Mouse (Mus musculus): ENCODE results near the gene Erbin. TPM values are rescaled to one million over a fixed set of nuclear protein-coding genes. Genes with fewer than 3 reads are reported as not detected.

Gene Erbin
- polyA plus RNA-seq, 1 experiment from 2014 or later: 28.4 TPM

DNA sequence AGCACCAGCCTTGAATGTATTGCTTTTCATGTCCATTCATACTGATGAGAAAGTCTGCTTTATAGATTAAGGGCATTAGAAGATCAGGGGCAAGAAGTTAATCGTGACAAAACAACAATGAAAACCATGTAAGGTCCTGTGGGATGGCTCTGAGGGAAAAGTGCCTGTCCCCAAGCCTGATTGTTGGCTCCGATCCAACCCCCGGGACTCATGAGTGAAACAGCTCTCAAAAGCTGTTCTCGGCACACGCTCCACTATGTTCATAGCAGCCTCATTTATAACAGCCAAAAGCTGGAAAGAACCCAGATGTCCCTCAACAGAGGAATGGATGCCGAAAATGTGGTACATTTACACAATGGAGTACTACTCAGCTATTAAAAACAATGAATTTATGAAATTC is 4.3 kb upstream of the Erbin start:
- no peak overlapping the region for H3K27ac ChIP-seq (ENCODE audit: low read depth, low read length)
- no peaks in the 10 kb centered on the region for H3K27me3 ChIP-seq (replicated peaks; ENCODE audit: control insufficient read depth, insufficient read depth, low read length)
- no peaks in the 10 kb centered on the region for H3K36me3 ChIP-seq (ENCODE audit: control insufficient read depth, insufficient read depth)
- H3K4me3 ChIP-seq (ENCODE audit: low read depth, low read length): no peak overlapping the region
- H3K9me3 ChIP-seq (ENCODE audit: control insufficient read depth): no peaks in the 10 kb centered on the region
- 71% methylated on average over 6 of the region's 6 CpGs for WGBS
- no peak overlapping the region for H3K4me2 ChIP-seq (replicated peaks; ENCODE audit: low read depth)
- no peak overlapping the region for H3K9ac ChIP-seq (ENCODE audit: low read depth, low read length)
- no peaks in the 10 kb centered on the region for H3K4me1 ChIP-seq (replicated peaks; ENCODE audit: control insufficient read depth, insufficient read depth, low read length)
- TF ChIP-seq CTCF (IDR thresholded peaks at IDR 0.05; ENCODE audit: low read depth): no peak
- ATAC-seq: no peak

DNA sequence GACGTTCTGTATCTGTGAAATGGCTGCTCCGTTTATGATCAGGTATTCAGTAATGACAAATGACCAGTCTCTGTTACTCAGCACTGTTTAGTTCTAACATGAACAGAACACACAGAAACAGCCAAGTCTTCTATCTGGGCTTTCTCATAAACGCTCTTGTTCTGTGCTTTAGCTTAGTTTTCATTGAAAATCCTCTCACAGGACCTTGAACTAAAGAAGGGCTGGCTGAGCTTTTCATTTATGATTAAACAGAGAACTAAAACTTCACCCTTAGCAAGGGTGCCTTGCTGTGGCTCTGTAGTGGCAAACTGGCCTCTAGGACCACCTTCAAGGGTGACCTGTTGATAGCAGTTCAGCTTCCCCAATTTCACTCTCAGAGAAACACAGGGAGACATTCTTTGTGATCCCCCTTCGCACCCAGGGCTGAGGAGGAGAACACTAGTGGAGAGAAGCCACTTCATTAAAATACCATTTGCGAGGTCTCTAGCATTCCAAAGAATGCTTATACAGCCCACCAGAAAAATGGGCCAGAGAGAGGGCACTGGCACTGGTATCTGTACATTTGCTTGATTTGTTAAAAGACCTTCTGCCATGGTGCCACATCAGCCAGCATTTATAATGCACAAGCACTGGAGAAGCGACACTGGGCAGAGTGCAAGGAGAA is 3.2 kb upstream of the Erbin start:
- 74% methylated on average over 6 of the region's 6 CpGs for WGBS
- H3K4me2 ChIP-seq (replicated peaks; ENCODE audit: low read depth): no peak overlapping the region
- TF ChIP-seq CTCF (IDR thresholded peaks at IDR 0.05; ENCODE audit: low read depth): no peak

DNA sequence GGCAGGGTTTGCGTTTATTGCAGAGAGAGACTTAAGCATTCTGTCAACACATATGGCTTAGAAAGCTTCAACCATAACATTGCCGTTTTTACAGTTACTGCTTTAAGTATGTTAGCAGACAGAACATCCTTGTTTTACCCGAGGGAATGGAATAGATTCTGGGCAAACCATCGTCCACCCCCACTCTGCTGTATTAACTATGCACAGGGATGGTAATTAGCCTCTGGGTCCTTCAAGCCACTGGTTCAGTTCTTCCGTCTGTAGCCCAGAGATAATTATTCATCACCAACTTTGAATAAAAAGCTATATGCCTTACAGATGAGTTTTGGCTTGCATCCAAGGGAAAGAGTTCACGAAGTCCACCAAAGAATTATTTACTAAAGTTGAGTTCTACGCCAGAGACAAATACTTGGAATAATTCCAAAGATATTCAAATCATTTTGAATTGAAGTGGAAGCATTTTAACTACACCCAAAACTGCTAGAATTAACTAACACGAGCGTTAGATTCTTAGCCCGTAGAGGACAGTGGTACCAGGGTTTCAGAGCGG is 1.6 kb upstream of the Erbin start:
- no peak for ATAC-seq
- peak overlapping the region; percentile 95 for H3K4me3 ChIP-seq (ENCODE audit: low read depth, low read length)

More for the DNA sequence above, 3.2 kb upstream of the Erbin start:
- H3K27ac ChIP-seq (ENCODE audit: low read depth, low read length): no peak overlapping the region
- no peaks in the 10 kb centered on the region for H3K36me3 ChIP-seq (ENCODE audit: control insufficient read depth, insufficient read depth)
- H3K27me3 ChIP-seq (replicated peaks; ENCODE audit: control insufficient read depth, insufficient read depth, low read length): no peaks in the 10 kb centered on the region
- H3K9ac ChIP-seq (ENCODE audit: low read depth, low read length): no peak overlapping the region
- no peak overlapping the region for H3K4me3 ChIP-seq (ENCODE audit: low read depth, low read length)
- H3K9me3 ChIP-seq (ENCODE audit: control insufficient read depth): no peaks in the 10 kb centered on the region
- ATAC-seq: no peak
- no peaks in the 10 kb centered on the region for H3K4me1 ChIP-seq (replicated peaks; ENCODE audit: control insufficient read depth, insufficient read depth, low read length)

DNA sequence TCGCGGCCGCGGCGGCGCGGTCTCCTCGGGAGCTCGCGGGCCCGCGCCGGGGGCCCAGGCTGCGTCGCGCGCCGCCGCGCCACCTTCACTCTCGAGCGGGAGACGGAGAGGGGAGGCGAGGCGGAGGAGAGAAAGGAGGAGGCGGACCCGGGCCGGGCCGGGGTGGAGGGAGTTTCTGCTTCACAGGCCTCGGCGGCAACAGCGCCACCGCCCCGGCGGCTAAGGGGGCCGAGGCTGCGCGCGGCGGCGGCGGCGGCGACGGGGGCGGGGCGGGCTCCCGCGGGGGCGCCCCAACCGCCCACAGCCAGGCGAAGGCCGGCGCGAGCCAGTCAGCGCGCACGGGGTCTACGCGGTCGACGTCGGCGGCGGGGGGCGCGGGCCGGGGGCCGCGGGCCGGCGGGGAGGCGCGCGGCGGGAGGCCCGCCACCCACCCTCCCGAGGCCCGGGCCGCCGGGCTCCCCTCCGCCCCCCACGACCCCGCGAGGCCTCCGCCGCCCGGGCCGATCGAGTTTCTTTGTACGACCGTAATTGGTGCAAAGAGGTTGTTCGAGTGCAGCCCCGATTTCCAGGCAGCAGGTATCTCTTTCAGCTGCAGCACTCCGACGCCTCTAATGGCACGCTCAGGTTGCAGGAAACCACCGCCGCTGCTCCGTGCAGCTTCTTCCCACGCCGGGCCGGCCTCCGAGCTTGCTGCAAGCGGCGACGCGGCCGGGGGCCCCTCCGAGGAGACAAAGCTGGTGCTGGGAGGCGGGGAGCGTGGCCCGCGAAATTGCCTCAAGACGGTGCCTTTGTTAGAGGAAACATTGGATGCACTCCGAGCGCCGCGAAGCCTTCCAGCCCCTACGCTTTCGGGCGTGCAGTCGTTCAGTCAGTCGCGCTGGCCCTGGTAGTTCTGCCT is 868 bp upstream of the Erbin start:
- H3K4me3 ChIP-seq (ENCODE audit: low read depth, low read length): peak overlapping the region; percentile 95
- TF ChIP-seq CTCF (IDR thresholded peaks at IDR 0.05; ENCODE audit: low read depth): peak; percentile 54
- H3K4me2 ChIP-seq (replicated peaks; ENCODE audit: low read depth): peak overlapping the region; percentile 73
- peak; percentile 82 for ATAC-seq
- H3K27ac ChIP-seq (ENCODE audit: low read depth, low read length): peak overlapping the region; percentile 100
- under 1% methylated on average over 85 of the region's 125 CpGs for WGBS
- no peaks in the 10 kb centered on the region for H3K9me3 ChIP-seq (ENCODE audit: control insufficient read depth)
- H3K9ac ChIP-seq (ENCODE audit: low read depth, low read length): peak overlapping the region; percentile 100
- no peaks in the 10 kb centered on the region; the same call in 1 of the 2 replicates for H3K4me1 ChIP-seq (replicated peaks; ENCODE audit: control insufficient read depth, insufficient read depth, low read length)
- H3K36me3 ChIP-seq (ENCODE audit: control insufficient read depth, insufficient read depth): no peaks in the 10 kb centered on the region
- no peaks in the 10 kb centered on the region for H3K27me3 ChIP-seq (replicated peaks; ENCODE audit: control insufficient read depth, insufficient read depth, low read length)

More for the DNA sequence above, 1.6 kb upstream of the Erbin start:
- Histone ChIP-seq H3K27me3 (replicated peaks; ENCODE audit: control insufficient read depth, insufficient read depth, low read length) (no peaks in the 10 kb centered on the region), H3K4me1 (replicated peaks; ENCODE audit: control insufficient read depth, insufficient read depth, low read length) (no peaks in the 10 kb centered on the region), H3K9ac (ENCODE audit: low read depth, low read length) (peak overlapping the region; percentile 100), H3K9me3 (ENCODE audit: control insufficient read depth) (no peaks in the 10 kb centered on the region), H3K36me3 (ENCODE audit: control insufficient read depth, insufficient read depth) (no peaks in the 10 kb centered on the region), H3K4me2 (replicated peaks; ENCODE audit: low read depth) (peak overlapping the region; percentile 73), H3K27ac (ENCODE audit: low read depth, low read length) (peak overlapping the region; percentile 100)
- WGBS: 10% methylated on average over 11 of the region's 11 CpGs
- TF ChIP-seq CTCF (IDR thresholded peaks at IDR 0.05; ENCODE audit: low read depth): no peak

DNA sequence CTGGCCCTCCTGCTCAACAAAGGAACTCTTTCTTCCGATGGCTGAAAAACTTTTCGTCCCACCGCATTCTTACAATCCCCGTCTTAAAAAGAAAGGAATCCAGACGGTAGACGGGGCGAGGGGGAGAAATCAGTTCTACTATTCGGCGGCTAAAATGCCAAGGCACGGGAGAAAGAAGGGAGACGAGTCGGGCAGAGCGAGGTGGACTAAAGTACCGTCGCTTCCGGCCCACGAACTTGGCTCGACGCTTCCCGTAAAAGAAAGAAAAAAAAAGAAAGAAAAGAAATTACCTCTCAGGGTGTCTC is 406 bp downstream of the Erbin start:
- H3K4me1 ChIP-seq (replicated peaks; ENCODE audit: control insufficient read depth, insufficient read depth, low read length): no peaks in the 10 kb centered on the region; the same call in 1 of the 2 replicates
- no peak for ATAC-seq
- no peaks in the 10 kb centered on the region for H3K36me3 ChIP-seq (ENCODE audit: control insufficient read depth, insufficient read depth)
- no peak for TF ChIP-seq CTCF (IDR thresholded peaks at IDR 0.05; ENCODE audit: low read depth)
- H3K9ac ChIP-seq (ENCODE audit: low read depth, low read length): peak overlapping the region; percentile 100
- no peaks in the 10 kb centered on the region for H3K27me3 ChIP-seq (replicated peaks; ENCODE audit: control insufficient read depth, insufficient read depth, low read length)
- WGBS: 1% methylated on average over 19 of the region's 20 CpGs
- H3K4me2 ChIP-seq (replicated peaks; ENCODE audit: low read depth): peak overlapping the region; percentile 73
- H3K4me3 ChIP-seq (ENCODE audit: low read depth, low read length): peak overlapping the region; percentile 95
- peak overlapping the region; percentile 100 for H3K27ac ChIP-seq (ENCODE audit: low read depth, low read length)
- H3K9me3 ChIP-seq (ENCODE audit: control insufficient read depth): no peaks in the 10 kb centered on the region
